Mouse (Mus musculus) layer of hippocampus, adult 9-10 months (tissue): ENCODE data around the gene Ripor1.
"Not testable (repeated sequence)": the region's sequence is repeated elsewhere in the genome, so short reads cannot be mapped to it uniquely, and the experiment has no call there.

Experiments
- DNase-seq: peaks from one replicate; pipeline ENCODE4 v3.0.0; 2022; ENCODE audit warnings: low spot score

The Ripor1 gene

DNA sequence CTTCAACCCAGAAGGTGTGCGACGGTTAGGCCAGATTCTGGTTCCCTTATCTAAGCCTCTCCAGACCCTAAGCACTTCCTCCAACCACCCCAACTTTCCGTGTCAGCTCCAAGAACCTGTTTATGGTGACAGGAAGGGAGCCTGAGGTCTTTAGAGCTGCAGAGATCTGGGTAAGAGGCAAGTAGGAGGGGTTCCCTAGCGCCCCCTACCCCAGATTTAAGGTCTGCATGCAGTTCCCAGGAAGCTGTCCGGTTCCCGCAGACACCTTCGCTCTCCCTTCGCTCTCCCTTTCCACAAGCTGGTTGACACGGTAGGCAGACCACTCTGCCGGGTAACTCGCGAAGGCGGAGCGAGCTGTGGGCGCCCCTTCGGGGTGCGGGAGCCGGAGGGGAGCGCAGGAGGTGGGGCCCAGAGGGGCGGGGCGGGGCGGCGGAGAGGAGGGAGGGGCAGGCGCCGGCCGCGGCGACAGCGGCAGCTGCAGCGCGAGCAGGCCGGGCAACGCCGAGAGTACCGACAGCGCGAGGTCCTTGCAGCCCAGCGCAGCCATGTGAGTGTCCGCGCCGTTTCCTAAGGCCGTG lies at the start of gene Ripor1:
Gene Ripor1 (plus strand): TSS at position 452 of the 578 bp plus-strand sequence.
- DNase-seq, result no peak

DNA sequence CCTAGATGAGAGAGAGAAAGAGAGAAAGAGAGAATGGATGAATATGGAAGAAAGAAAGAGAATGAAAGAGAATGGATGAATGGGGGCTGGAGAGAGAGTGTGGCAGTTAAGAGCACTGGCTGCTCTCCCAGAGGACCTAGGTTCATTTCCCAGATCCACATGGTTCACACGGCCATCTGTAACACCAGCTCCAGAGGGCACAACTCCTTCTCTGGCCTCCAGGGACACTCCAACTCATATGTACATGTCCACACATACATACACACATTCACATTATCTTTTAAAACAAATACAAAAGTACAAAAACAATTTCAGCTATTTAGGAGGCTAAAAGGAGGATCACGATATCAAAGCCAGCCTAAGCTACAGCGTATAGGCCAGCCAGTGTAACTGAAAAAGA lies 42.2 kb upstream of the Ripor1 start:
- no peak for DNase-seq

DNA sequence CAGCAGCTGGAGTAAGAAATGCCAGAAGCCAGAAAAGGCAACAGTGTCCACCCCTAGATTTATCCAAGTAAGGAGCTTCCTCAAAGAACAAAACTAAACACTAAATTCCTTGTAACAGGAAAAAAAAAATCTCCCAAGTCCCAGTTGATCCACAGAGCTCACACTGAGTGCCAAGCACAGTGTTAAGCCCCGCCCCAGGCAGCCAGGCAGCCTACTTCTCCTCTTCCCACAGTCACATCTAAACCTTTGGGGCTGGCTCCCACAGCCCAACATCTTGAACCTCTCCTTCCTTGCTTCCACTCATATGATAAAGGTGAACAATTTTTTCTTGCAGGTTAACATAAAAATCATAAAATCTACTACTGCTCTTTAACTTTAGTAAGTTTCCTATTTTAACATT lies 41.2 kb upstream of the Ripor1 start:
- no peak for DNase-seq

DNA sequence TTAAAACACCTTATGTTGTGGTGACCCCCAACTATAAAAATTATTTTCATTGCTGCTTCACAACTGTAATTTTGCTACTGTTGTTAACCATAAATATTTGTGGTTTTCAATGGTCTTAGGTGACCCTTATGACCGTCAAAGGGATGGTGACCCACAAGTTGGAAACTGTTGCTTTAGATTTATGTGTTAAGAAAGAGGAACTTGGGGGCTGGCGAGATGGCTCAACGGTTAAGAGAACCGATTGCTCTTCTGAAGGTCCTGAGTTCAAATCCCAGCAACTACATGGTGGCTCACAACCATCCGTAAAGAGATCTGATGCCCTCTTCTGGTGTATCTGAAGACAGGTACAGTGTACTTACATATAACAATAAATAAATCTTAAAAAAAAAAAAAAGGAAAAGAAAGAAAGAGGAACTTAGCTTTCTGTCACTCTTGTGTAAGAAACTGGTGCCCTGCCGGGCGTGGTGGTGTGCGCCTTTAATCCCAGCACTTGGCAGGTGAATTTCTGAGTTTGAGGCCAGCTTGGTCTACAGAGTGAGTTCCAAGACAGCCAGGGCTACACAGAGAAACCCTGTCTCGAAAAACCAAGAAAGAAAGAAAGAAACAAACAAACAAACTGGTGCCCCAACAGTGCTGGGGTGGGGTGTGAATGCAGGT lies 40.4 kb upstream of the Ripor1 start:
- DNase-seq, result not testable (repeated sequence)

DNA sequence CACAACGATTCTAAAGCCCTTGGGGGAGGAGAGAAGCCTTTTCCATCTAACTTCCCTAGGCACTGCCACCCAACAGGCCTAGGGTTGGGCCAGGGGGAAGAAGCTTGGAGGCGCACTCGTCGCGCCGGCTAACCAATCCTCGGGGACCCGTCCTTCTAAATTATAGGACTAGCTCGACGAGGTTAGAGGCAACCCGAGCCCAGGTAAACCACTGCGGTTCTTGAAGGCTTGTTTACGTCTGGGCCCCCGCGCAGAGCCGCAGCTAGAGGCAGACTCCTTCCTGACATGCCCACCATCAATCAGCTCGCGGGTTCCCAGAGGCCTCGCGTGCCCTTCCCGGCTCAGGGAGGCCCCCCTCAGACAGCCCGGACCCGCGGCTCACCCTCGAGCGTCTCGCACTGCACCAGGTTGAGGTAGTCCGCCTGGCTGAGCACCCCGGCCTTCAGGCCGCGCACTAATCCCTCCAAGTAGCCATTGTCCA lies 39.6 kb upstream of the Ripor1 start:
- peak; percentile 22 for DNase-seq

DNA sequence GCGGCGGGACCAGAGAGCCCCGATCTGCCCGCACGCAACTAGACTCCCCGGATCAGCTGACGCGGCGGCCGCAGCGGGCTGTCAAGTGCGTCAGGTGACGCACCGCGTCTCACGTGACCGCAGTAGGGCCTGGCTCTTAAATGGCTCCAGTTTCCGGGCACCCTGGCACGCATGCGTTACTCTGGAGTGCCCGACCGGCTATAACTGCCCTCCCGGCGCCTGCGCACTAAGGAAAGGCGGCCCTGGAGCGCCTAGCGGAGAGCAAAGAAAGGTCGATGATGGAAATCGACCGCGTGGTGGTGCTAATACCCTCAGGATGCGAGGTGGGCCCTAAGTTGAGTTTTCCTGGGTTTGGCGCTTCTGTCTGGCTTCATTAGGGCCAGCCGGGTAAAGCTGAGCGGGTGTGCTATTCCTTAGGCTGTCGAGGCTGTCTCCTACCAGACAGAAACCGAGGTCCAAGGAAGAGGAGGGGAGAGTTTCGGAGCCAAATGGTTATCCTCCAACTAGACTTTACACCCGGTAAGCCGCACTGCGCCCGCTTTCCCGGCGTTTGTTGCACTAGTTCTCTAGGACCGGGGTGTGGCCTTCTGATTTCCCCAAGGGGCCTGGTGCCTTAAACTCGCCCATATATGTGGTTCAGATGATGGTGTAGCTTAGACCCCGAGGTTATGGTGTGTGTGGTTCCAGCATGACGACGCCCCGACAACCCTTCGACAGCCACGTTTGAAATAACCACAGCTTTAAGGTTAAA lies 38.9 kb upstream of the Ripor1 start, which contains the start of gene Atp6v0d1:
Gene Atp6v0d1 (minus strand): TSS at position 96 of the 751 bp plus-strand sequence.
- peak; percentile 97 for DNase-seq

DNA sequence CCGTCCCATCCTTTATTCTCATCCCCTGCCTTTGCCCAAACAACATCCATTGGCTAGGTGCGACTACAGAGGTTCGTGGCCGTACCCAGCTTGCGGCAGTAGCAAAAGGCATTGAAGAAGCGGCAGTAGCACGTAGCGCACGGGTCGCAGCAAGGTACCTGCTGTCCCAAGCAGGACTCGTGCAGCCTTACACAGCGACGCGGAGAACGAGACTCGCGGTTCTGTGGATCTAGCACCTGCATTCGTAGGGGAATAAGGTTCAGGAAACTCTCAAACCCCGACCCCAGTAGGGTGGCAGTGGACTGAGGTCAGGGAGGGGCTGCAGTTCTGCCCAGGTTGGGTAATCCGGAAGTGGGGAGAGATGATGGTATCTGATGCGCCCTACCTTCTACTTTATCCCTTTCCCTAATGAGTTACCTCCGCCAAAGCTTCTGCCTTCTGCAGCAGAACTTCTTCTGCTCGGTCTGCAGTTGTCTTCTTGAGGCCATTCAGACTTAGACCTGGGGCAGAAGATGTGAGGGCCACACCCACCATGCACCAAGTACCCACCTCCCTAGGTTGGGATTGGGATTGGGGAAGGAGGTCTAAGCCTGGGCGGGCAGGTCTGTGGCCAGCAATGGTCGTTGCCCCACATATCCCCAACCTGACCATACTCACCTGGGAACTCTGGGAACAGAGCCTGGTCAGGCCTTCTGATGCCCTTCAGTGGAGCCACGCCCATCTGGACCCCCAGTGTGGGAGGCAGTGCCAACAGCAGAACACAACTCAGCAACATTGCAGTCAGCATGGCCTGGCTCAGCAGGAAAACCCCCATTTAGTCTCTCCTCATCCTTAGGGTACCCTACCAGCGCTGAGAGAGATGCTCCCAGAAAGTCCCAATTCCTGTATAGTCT lies 38.1 kb upstream of the Ripor1 start:
- no peak for DNase-seq

DNA sequence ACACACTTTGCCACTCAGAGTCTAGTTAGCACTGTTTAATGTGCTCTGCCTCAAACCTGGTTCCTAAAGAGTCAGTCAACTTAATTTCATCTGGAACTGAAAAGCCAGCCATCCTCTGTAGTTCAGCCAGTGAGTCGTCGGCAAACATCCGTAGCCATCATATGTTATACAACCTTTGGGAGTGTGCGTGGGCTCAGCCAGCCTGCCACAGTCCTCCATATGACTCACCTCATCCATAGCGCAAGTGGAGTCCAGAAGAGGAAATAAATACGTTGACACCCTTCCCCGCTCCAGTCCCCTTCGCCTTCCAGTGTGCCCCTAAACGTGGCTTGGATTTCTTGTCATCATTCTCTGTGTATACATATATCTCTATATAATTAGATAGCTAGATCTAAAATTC lies 33.2 kb upstream of the Ripor1 start:
- no peak for DNase-seq

DNA sequence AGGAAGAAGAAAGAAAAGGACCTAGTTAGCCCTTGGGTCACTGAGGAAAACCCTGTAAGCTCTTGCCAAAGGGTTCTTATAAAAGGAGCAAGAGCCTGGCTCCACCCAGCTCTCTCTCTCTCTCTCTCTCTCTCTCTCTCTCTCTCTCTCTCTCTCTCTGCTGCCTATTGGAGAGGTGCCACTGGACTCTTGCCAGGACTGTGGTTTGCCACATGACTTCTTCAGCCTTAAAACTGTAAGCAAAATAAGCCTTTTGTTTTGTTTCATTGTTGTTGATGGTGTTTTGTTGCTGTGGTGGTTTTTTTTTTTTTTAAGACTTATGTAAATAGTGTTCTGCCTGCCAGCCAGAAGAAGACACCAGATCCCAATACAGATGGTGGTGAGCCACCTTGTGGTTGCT lies 31.6 kb upstream of the Ripor1 start:
- DNase-seq, result no peak

DNA sequence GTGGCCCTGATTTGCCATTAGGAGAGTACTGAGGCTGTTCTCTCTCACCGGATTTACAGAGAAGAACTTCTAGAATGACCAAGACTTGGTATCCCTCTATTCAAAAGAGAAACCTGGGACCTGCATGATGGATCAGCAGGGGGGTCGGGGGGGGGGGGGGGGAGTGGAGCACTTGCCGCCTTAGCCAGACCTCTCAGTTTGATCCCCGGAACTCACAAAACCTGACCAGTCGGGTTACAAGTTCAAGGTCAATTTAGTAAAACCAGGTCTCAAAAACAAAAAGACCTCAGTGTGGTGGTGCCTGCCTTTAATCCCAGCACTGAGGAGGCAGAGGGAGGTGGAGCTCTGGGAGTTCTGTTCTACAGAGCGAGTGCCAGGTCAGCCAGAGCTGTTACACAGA lies 30.3 kb upstream of the Ripor1 start:
- DNase-seq, result no peak

DNA sequence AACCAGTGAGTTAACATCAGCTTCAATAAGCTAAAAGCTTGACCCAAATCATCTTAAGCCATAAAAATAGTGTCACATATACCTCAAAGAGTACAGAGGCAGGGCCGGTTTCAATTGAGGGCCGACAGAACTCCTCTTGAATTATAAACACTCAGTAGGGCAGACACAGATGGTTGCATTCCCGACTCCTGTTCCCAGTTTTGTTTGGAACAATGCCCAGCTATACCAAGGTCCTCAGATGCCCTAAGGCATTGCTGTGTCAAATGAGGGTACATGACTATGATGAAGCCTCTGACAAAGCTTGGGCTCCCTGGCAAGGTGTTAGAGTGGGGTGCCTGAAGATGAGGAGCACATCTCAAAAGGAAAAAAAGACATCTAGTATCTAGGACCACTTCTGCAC lies 29.5 kb upstream of the Ripor1 start:
- no peak for DNase-seq

DNA sequence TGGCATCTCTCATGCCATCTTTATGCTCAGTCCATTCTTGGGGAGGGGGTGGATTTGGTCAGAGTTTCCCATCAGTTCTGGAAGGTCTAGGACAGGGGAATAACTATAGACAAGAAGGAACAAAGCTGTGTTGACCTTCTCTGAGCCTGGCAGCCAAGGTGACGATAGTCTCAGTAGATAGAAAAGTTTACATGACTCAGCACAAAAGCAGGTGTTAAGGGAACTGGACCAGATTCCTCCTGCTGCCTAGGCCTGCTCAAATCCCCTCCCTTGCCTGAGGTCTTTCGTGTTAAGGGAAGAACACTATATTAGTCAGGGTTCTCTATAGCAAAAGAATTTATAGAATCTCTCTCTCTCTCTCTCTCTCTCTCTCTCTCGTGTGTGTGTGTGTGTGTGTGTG lies 25.3 kb upstream of the Ripor1 start:
- DNase-seq, result no peak

DNA sequence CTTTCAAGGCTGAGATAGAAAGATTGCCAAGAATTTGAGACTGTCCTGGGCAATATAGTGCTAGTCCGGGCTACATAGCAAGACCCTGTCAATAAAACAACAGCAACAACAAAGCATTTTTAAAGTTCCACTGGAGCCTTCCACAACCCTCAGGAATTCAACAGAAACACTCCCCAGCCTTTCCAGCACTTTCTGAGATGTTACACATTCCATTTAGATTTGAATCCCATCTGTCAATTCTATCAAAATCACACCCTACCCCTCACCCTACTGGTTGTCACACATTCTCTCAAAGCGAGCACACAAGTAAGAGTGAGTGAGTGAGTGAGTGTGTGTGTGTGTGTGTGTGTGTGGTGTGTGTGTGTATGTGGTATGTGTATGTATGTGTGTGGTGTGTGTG lies 12.6 kb upstream of the Ripor1 start:
- no peak for DNase-seq

DNA sequence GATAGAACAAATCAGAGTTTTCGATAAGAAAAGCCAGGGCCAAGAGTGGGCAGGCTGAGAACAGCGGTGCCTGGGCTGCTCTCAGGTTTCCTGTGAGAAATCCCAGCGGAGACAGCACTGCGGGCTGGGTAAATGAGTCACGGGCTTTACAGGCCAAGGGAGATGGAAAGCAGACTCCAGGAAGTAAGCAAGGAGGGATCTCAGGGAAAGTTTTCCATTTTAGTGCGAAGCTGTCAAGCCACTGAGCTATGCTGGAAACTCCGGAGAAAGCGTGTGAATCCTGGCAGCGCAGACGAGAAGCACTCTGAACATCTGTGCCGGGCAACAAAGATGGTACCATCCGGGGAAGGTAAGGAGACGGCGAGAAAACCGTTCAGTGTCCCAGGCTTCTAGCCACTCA lies 11.2 kb upstream of the Ripor1 start:
- no peak for DNase-seq

DNA sequence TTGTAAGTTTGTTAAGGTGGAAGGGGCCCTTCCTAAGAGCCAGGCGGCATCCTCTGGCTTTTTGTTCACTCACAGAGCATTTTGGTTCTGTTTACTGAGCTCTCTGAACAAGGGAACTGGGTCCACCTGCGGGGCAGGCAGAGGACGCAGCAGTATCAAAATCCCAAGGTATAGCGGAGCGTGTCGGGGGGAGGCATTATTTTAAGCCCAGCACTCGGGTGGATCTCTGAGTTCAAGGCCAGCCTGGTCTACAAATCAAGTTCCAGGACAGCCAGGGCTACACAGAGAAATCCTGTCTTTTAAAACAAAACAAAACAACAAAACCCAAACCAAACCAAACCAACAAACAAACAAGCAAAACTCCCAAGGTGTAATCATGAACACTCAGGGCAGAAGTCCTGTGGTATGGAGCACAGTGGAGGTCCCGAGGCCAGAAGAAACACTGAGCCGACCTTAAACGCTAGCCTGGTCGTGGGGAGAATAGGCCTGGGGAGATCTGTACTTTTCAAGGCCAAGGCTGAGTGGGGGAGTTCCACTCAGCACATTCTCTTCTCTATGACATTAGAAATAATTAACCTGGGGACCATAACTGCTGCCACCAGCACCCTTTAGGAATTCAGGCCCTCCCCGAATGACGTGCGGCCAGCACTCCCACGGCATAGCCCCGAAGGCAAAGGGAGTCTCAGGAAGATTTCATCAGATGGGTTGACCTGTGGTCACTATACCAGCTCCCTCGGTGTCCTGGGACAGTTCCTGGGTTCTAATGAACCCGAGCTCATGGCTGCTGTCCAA lies 10.4 kb upstream of the Ripor1 start:
- no peak for DNase-seq

DNA sequence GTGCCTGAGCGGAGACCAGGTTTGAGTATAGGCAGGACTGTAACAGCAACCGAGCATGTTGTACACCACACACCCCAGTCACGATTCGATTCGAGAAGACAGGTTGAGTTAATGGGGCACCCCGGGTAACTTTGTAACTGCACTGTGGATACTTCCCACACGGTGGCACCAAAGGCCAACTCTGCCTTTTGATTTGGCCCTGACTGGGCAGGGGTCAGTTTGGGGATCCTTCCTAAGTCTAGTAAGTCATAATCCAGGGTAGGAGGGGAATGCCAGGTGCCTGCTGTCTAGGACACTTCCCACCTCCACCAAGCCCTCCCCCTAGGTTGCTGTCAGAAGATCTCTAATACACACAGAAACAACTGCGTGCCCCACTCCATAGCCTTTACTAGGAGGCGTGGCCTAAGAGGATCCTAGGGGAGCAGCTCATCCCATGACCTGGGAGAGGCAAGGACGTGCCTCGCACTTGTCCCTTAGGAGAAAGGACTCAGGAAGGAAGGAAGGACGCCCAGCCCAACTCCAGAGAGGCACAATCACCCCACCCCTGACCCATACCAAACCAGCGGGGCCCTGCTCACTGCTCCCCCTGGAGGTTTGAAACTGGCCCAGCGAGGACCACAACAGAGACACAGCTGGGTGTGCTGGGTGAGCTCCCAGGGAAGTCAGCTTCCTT lies 8.6 kb upstream of the Ripor1 start:
- DNase-seq, result no peak

DNA sequence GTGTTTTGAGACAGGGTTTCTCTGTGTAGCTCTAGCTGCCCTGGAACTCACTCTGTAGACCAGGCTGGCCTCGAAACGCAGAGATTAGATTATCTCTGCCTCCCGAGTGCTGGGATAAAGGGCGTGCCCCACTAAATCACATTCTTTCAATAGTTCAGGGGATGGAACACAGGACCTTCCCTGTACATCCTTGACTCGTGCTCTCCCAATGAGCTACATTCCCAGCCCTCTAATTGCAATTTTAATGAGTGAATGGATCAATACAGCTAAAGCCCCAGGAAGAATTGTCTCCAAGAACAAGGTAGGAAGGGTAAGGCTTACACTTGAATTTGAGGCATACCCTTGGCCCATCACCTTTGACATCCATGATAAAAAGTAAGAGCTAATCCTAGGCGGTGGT lies 6.3 kb upstream of the Ripor1 start:
- no peak for DNase-seq

DNA sequence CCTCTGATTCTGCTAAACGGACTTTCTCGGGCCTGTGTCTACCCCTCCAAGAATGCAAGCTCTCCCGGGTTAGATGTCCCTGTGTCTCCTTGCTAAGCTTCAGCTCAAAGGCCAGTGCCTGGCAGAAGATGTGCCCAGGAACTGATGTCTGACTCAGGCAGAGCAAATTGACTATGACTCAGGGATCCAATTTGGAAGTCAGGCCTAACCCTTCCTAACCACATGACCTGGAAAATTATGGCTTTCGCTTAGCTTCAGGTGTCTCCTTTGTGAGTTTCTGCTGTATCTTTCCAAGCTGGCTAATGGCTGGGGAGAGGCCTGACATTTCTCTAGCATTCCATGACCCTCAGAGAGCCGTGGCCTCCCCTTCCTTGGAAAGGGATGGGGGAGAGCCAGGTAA lies 3.8 kb upstream of the Ripor1 start:
- no peak for DNase-seq

DNA sequence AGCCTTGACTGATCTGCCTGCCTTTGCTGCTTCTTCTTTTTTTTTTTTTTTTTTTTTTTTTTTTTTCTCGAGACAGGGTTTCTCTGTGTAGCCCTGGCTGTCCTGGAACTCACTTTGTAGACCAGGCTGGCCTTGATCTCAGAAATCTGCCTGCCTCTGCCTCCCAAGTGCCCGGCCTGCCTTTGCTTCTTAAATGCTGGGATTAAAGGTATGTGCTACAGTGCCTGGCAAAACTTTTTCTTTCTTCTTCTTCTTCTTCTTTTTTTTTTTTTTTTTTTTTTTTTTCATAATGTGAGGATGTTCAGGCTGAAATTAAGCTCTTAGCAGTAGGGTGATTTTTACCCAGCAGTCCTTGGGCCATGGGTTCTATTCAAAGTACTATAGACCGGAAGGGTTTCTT lies 2.5 kb upstream of the Ripor1 start:
- not testable (repeated sequence) for DNase-seq

DNA sequence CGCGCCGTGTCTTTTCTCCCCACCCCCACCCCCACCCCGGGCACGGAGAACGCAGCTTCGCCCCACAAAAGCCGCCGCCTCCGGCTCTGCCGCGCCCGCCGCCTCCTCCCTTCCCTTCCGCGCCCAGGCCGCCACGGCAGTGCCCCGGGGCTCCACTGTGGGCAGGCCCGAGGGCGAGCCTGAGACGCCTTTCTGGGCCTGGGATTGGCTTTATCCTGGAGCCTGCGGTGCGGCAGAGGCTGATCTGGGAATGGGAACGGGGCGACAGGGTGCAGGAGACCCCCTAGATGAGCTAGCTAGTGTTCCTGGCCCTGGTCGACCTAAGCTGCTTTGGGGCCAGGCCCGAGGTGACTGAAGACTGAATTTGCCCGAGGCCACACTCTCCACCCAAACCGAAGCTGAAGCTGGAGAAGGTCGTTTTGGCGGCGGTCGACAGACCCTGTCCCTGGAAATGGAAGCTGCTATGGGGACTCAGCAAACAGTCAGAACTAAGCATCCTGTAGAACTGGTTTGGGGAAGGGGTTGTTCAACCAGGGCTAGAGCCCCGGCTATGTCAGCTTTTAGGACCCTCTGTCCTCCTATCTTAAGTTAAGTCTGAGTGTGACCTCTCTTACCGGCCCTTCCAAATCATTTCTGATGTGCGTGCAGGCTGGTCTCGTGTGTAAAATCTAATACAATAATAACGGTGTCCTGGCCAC lies 585 bp downstream of the Ripor1 start:
- no peak for DNase-seq
